Mouse (Mus musculus) brain, embryonic 14.5 days (tissue): Measurements from ENCODE around the gene Cenpp.

Experiments used
- CTCF ChIP-seq: fragments of 200-500 bp; IDR thresholded peaks from 2 replicates; pipeline ENCODE4 v1.5.1; 2012; ENCODE audit warnings: inconsistent platforms, mild to moderate bottlenecking, moderate library complexity, borderline replicate concordance; ENCODE audit not compliant: insufficient read depth, insufficient read length; ENCODE audit errors: extremely low read depth
- POLR2A ChIP-seq: fragments of 200-500 bp; IDR thresholded peaks from 2 replicates; pipeline ENCODE4 v1.6.1; 2012; ENCODE audit warnings: mild to moderate bottlenecking, inconsistent platforms, borderline replicate concordance; ENCODE audit not compliant: poor library complexity, insufficient read depth, insufficient read length, severe bottlenecking; ENCODE audit errors: extremely low read depth

- TF ChIP-seq CTCF: no peak
- TF ChIP-seq POLR2A: no peak
Observed at GRCm38 (mm10) chr13:49428042-49428675, 224.4 kb downstream of the Cenpp start.
